Mouse (Mus musculus) lung, adult 2 months (tissue): ENCODE data around the gene Inca1.

Experiments
- CTCF ChIP-seq: fragments of 200-500 bp; IDR thresholded peaks from 2 replicates; pipeline ENCODE4 v1.5.1; 2011; ENCODE audit warnings: mild to moderate bottlenecking, low read length, control low read depth; ENCODE audit not compliant: insufficient read depth
- POLR2A ChIP-seq: fragments of 200-500 bp; IDR thresholded peaks from 2 replicates; pipeline ENCODE4 v1.6.1; 2011; ENCODE audit warnings: low read depth, mild to moderate bottlenecking, control low read depth, low read length, borderline replicate concordance; ENCODE audit errors: extremely low read depth

GRCm38 (mm10) chr11:70702781-70703180 lies 2.8 kb upstream of the Inca1 start:
- TF ChIP-seq POLR2A (no peak), CTCF (no peak)
